Mouse (Mus musculus) midbrain, embryonic 15.5 days (tissue): ENCODE measurements at regions not wholly inside any gene's neighbourhood (a gene's known extent, or its start where the extent isn't known, plus 50 kb on each side); places are given as distances from the start of the nearest gene placed in this dataset.

Experiments
- ATAC-seq: fragments of 200-750 bp; cut with Nextera tagmentation; replicated peaks from 2 replicates; pipeline ENCODE4 v1.8.0; 2017; ENCODE audit warnings: moderate TSS enrichment
- H3K27ac ChIP-seq: fragments of 300-500 bp; sonication (generic); 2 replicates; pipeline ENCODE4 v1.5.1; 2015; ENCODE audit warnings: mild to moderate bottlenecking, inconsistent platforms
- H3K27me3 ChIP-seq: fragments of 300-500 bp; sonication (generic); replicated peaks from 2 replicates; pipeline ENCODE4 v1.6.1; 2015; ENCODE audit warnings: inconsistent platforms
- H3K36me3 ChIP-seq: fragments of 300-500 bp; sonication (generic); replicated peaks from 2 replicates; pipeline ENCODE4 v1.6.1; 2015; ENCODE audit warnings: inconsistent platforms
- H3K4me1 ChIP-seq: fragments of 300-500 bp; sonication (generic); 2 replicates; pipeline ENCODE4 v1.6.1; 2015; ENCODE audit warnings: inconsistent platforms
- H3K4me2 ChIP-seq: fragments of 300-500 bp; sonication (generic); 2 replicates; pipeline ENCODE4 v1.6.1; 2015; ENCODE audit warnings: inconsistent platforms, mild to moderate bottlenecking, moderate library complexity
- H3K4me3 ChIP-seq: fragments of 300-500 bp; sonication (generic); 2 replicates; pipeline ENCODE4 v1.5.1; 2015; ENCODE audit warnings: mild to moderate bottlenecking, inconsistent platforms
- H3K9ac ChIP-seq: fragments of 300-500 bp; sonication (generic); 2 replicates; pipeline ENCODE4 v1.6.1; 2015; ENCODE audit warnings: mild to moderate bottlenecking, inconsistent platforms
- H3K9me3 ChIP-seq: fragments of 300-500 bp; sonication (generic); 2 replicates; pipeline ENCODE4 v1.6.1; 2016; ENCODE audit warnings: inconsistent platforms
- WGBS: fragments of 180-500 bp; shearing (Covaris S2); methylation state at CpG from one replicate; pipeline ENCODE4 v1.1.7; 2015; ENCODE audit warnings: mixed read lengths; 5-methylcytosine and 5-hydroxymethylcytosine counted together

DNA sequence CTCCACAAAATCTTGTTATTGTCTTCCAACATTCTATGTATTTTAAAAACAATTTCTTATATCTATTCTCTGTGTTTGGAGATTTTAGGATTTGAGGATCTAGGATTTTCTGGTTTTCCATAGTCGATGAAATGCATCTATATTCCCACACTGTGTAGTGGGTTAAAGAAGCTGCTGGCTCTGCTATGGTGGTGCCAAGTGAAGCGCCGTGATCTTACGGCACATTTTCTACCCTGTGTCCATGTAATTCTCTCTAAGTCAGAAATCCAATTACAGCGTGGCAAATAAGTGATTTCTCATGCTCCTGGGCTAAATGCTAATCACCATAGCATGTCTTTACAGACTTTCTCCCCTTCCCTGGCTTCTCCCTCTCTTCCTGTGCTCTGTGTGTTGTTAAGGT is 92.1 kb upstream of the Mettl25 start:
- Histone ChIP-seq H3K27me3 (no peaks in the 10 kb centered on the region), H3K4me2 (no peak overlapping the region), H3K27ac (no peak overlapping the region), H3K4me1 (no peaks in the 10 kb centered on the region), H3K4me3 (no peak overlapping the region), H3K9me3 (no peaks in the 10 kb centered on the region), H3K9ac (no peak overlapping the region), H3K36me3 (no peaks in the 10 kb centered on the region)
- WGBS = 45% methylated on average over 5 of the region's 5 CpGs
- ATAC-seq = peak; percentile 66

DNA sequence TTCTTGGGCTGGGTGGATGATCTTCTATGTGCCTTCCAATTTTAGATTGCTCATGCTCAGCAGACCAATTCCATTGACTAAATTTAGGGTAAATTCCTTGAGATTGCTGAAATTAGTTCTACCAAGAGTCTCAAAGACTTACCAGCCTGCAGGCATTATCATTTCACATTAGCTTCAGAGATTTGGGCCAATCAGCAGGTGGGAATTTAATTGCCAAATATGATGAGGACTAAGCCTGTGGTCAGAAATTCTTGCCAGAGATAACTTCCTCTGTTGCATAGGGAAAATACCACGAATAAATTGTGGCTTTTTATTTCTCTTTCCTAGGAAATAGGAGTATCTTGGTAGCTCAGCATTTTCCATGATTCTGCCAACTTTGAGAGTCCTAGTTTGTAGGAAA is 91.6 kb upstream of the Mettl25 start:
- Histone ChIP-seq H3K27ac (no peak overlapping the region), H3K9ac (no peak overlapping the region), H3K9me3 (no peaks in the 10 kb centered on the region), H3K36me3 (no peaks in the 10 kb centered on the region), H3K27me3 (no peaks in the 10 kb centered on the region), H3K4me2 (no peak overlapping the region), H3K4me1 (no peaks in the 10 kb centered on the region), H3K4me3 (no peak overlapping the region)
- 39% methylated on average over 1 of the region's 1 CpGs for whole genome bisulfite sequencing
- ATAC-seq = no peak

DNA sequence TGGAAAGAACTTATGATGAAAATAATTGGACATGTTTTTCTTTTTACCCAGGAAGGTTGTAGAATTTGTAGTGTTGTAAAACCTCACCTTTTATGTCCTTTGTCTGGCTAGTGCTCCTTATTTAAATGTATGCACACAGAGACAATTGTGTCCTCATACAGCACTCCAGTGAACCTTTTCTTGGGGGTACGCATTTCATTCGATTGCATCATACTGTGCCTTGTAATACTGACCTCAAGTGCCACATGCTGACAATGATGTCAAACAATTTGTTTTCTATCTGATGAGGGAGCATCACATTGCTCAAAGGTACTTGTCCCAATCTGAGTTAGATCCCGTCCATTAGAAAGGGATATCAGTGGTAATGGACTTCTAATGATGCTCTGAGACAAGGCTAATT is 86.4 kb upstream of the Mettl25 start:
- H3K9ac ChIP-seq = no peak overlapping the region
- no peak overlapping the region for H3K4me3 ChIP-seq
- no peaks in the 10 kb centered on the region for H3K9me3 ChIP-seq
- WGBS = 76% methylated on average over 3 of the region's 3 CpGs
- ATAC-seq = no peak
- no peak overlapping the region for H3K27ac ChIP-seq
- no peaks in the 10 kb centered on the region for H3K27me3 ChIP-seq
- H3K36me3 ChIP-seq = no peaks in the 10 kb centered on the region
- H3K4me1 ChIP-seq = no peaks in the 10 kb centered on the region
- H3K4me2 ChIP-seq = no peak overlapping the region

DNA sequence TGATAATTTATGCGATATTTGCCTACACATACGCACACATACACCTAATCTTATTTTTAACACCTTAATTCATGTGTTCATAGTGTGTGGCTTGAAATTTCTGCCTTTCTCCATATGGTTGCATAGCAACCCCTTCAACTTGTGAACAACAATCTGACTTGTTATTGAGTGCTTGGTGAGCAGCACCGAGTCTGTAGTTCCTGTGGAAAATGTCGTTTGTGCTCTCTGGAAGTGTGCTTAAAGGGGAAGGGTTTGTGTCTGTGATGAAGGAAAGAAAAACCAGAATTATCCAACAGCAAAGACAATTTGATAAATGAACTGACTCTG is 85.7 kb upstream of the Mettl25 start:
- Histone ChIP-seq H3K36me3 (no peaks in the 10 kb centered on the region), H3K4me1 (no peaks in the 10 kb centered on the region), H3K27ac (no peak overlapping the region), H3K9me3 (no peaks in the 10 kb centered on the region), H3K27me3 (no peaks in the 10 kb centered on the region), H3K4me3 (no peak overlapping the region), H3K4me2 (no peak overlapping the region), H3K9ac (no peak overlapping the region)
- 29% methylated on average over 4 of the region's 4 CpGs for whole genome bisulfite sequencing
- no peak; the same call in 1 of the 2 replicates for ATAC-seq

DNA sequence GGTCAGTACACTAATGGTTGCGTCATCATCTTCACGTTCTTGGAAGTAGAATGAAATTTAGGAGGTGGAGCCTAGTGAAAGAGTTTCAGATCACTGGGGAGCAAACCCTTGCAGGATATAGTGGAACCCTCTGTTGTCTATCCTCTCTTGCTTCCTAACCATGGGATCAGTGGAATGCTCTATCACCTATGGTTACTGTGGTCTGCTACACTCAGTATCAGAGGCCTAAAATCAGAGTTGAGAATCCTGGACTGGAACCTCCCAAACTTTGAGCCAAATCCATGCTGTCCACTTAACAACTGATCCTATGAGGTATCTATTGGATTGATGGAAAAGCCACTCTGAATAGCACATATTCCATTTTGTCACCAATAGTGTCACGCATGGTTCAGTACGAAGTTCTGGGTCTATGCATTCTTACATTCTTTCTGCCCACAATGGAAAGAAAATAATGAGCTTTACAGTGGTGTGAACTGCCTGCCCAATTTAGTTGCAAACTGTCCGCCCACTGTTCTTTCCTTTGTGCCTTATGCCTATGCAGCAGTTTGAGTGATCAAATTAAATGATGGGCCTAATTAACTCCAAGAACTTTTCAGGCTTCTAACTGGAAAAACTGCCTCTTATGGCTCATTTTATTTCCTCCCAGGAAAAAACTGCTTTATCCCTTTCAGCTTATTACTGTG is 85.2 kb upstream of the Mettl25 start:
- Histone ChIP-seq H3K27ac (no peak overlapping the region), H3K36me3 (no peaks in the 10 kb centered on the region), H3K9ac (no peak overlapping the region), H3K4me1 (no peaks in the 10 kb centered on the region), H3K4me2 (no peak overlapping the region), H3K4me3 (no peak overlapping the region), H3K9me3 (no peaks in the 10 kb centered on the region), H3K27me3 (no peaks in the 10 kb centered on the region)
- no peak; the same call in 1 of the 2 replicates for ATAC-seq
- 79% methylated on average over 5 of the region's 5 CpGs for WGBS

DNA sequence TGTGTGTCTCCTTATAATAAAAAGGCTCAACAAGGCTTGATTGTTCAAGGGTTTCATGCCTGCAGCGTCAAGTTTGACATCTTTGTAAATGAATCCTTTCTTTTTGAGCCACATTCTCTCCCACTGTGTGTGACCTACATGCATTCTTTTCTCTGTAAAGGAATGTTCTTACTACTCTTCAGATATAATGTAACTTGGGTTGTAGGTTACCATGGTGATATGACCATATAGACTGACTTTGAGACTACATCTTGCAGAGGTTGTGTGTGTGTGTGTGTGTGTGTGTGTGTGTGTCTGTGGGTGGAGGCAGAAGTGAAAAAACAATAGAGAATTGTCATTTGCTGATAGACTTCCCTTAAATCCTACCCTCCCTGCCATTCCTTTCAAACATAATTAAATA is 58.5 kb upstream of the Mettl25 start:
- Histone ChIP-seq H3K9me3 (no peaks in the 10 kb centered on the region), H3K4me1 (0 out of 2 replicates have a peak, but pooled peaks cover 3% of the 10 kb centered on the region), H3K4me3 (no peak overlapping the region), H3K9ac (no peak overlapping the region), H3K27me3 (no peaks in the 10 kb centered on the region), H3K4me2 (no peak overlapping the region), H3K36me3 (no peaks in the 10 kb centered on the region), H3K27ac (no peak overlapping the region)
- WGBS = 5% methylated on average over 1 of the region's 1 CpGs
- peak; percentile 90 for ATAC-seq

DNA sequence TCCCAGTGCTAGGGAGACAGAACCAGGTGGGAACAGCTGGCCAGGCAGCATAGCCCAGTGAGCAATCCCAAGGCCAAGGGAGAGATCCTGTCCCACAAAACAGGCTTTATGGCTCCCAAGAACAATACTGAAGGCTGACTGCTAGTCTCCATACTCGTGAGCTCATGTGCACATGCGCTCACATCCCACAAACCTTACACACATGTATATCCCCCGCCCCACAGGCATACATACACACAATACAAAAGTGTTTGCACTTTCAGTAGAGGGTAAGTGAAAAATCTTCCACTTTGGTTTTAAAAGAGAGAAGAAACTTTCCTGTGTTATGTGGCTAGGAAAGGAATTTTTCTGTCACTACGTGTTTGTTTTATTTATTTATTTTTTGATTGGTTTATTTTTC is 58.0 kb upstream of the Mettl25 start:
- H3K4me2 ChIP-seq = no peak overlapping the region
- H3K4me1 ChIP-seq = 0 out of 2 replicates have a peak, but pooled peaks cover 3% of the 10 kb centered on the region
- H3K9ac ChIP-seq = no peak overlapping the region
- no peaks in the 10 kb centered on the region for H3K9me3 ChIP-seq
- peak; percentile 63; the same call in 1 of the 2 replicates for ATAC-seq
- H3K36me3 ChIP-seq = no peaks in the 10 kb centered on the region
- H3K4me3 ChIP-seq = no peak overlapping the region
- H3K27ac ChIP-seq = peak overlapping the region; percentile 24; the same call in 1 of the 2 replicates
- H3K27me3 ChIP-seq = no peaks in the 10 kb centered on the region
- WGBS = 68% methylated on average over 4 of the region's 4 CpGs
